Mouse (Mus musculus): ENCODE measurements around the gene Arhgap40.

DNA sequence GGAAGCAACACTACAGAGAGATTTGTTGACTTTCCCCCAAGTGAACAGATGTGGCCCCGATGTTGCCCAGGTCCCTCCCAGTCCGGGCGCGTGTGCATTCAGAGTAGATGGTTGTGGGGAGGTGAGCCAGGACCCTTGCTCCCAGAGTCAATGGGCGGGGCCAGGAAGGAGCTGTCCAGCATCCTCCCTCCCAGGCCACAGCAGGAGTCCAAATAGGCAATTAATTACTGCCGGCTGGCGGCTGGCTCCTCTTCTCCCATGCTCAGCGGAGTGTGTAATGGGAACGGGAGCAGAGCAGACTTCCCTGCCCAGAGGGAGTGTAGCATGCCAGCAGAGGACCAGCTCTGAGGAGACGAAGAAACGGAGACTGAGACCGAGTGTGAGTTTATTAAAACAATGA is 82.5 kb downstream of the Arhgap40 start:
- no peak for TF ChIP-seq POLR2A (IDR thresholded peaks at IDR 0.05; ENCODE audit: low read depth, low read length)
- TF ChIP-seq CTCF (IDR thresholded peaks at IDR 0.05; ENCODE audit: borderline replicate concordance, insufficient read depth, low read length): no peak
